Mouse (Mus musculus): ENCODE results near the gene Ampd3.

The Ampd3 gene

GRCm38 (mm10) chr7:110768001-110768400, at the start of gene Ampd3:
TSS of gene Ampd3 (plus strand) at chr7:110768206.
- DNase-seq (ENCODE audit: low spot score in 2 of 2) = no peak

- DNase-seq (ENCODE audit: low spot score in 2 of 2) = no peak
These were observed 49.5 kb upstream of the Ampd3 start for GRCm38 (mm10) chr7:110718505-110718904.

- DNase-seq (ENCODE audit: low spot score in 2 of 2) = no peak
These were observed 48.1 kb upstream of the Ampd3 start for GRCm38 (mm10) chr7:110719857-110720256.

GRCm38 (mm10) chr7:110722183-110722582, 45.8 kb upstream of the Ampd3 start:
- no peak for DNase-seq (ENCODE audit: low spot score in 2 of 2)

- DNase-seq (ENCODE audit: low spot score in 2 of 2) = no peak
These were observed 41.0 kb upstream of the Ampd3 start for GRCm38 (mm10) chr7:110727049-110727448.

GRCm38 (mm10) chr7:110728876-110729275, 39.1 kb upstream of the Ampd3 start:
- no peak for DNase-seq (ENCODE audit: low spot score in 2 of 2)

GRCm38 (mm10) chr7:110729295-110729694, 38.7 kb upstream of the Ampd3 start:
- no peak for DNase-seq (ENCODE audit: low spot score in 2 of 2)

- DNase-seq (ENCODE audit: low spot score in 2 of 2) = no peak
These were observed 36.7 kb upstream of the Ampd3 start for GRCm38 (mm10) chr7:110731091-110731967.

- DNase-seq (ENCODE audit: low spot score in 2 of 2) = no peak
These were observed 35.9 kb upstream of the Ampd3 start for GRCm38 (mm10) chr7:110732001-110732632.

GRCm38 (mm10) chr7:110736914-110737313, 31.1 kb upstream of the Ampd3 start:
- DNase-seq (ENCODE audit: low spot score in 2 of 2) = no peak

- no peak for DNase-seq (ENCODE audit: low spot score in 2 of 2)
These were observed 28.2 kb upstream of the Ampd3 start for GRCm38 (mm10) chr7:110739764-110740163.

- no peak for DNase-seq (ENCODE audit: low spot score in 2 of 2)
These were observed 27.8 kb upstream of the Ampd3 start for GRCm38 (mm10) chr7:110740188-110740587.

- DNase-seq (ENCODE audit: low spot score in 2 of 2) = no peak
These were observed 26.0 kb upstream of the Ampd3 start for GRCm38 (mm10) chr7:110742022-110742421.

- DNase-seq (ENCODE audit: low spot score in 2 of 2) = no peak
These were observed 21.9 kb upstream of the Ampd3 start for GRCm38 (mm10) chr7:110746087-110746562.

GRCm38 (mm10) chr7:110746809-110747208, 21.2 kb upstream of the Ampd3 start:
- DNase-seq (ENCODE audit: low spot score in 2 of 2) = no peak

- DNase-seq (ENCODE audit: low spot score in 2 of 2) = no peak
These were observed 17.2 kb upstream of the Ampd3 start for GRCm38 (mm10) chr7:110750834-110751233.

- no peak for DNase-seq (ENCODE audit: low spot score in 2 of 2)
These were observed 16.4 kb upstream of the Ampd3 start for GRCm38 (mm10) chr7:110751634-110752033.

- DNase-seq (ENCODE audit: low spot score in 2 of 2) = no peak
These were observed 14.7 kb upstream of the Ampd3 start for GRCm38 (mm10) chr7:110753310-110753709.

GRCm38 (mm10) chr7:110753926-110754330, 14.1 kb upstream of the Ampd3 start:
- no peak for DNase-seq (ENCODE audit: low spot score in 2 of 2)

GRCm38 (mm10) chr7:110756440-110756839, 11.6 kb upstream of the Ampd3 start:
- no peak for DNase-seq (ENCODE audit: low spot score in 2 of 2)

GRCm38 (mm10) chr7:110762605-110763180, 5.3 kb upstream of the Ampd3 start:
- no peak for DNase-seq (ENCODE audit: low spot score in 2 of 2)

- peak in 1 of 2 experiments; percentile 31 for DNase-seq (ENCODE audit: low spot score in 2 of 2)
These were observed 552 bp downstream of the Ampd3 start for GRCm38 (mm10) chr7:110768451-110769064.
